Mouse (Mus musculus) cerebellum, adult 8-10 months (tissue): ENCODE results near the gene Tcp11.

Source experiments
- DNase-seq: peaks from one replicate; pipeline ENCODE4 v3.0.0; 2022

Gene Tcp11

GRCm38 (mm10) chr17:28036813-28037756 is 43.4 kb downstream of the Tcp11 start:
- DNase-seq = no peak

DNA sequence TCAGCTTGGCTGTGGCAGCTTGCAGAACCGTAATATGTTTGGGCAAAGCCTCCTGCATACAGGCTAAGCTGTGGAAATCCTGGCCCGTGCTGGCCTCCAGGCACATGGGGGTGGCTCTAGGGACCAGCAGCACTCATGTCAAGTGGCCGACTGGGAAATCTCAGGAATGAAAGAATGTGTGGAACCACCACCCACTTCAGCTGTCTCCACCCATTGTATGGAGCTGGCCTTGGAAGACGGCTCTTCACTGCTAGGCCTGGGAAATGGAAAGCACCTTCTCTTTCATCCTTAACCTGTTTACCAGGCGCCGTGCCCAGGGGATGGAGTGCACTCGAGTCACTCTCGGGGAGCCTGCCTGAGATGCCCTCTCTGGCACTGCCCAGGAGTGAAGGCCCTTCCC is 45.5 kb downstream of the Tcp11 start:
- DNase-seq = no peak

- no peak for DNase-seq
Observed at GRCm38 (mm10) chr17:28033046-28033580, 47.3 kb downstream of the Tcp11 start.

- DNase-seq = no peak
Observed at GRCm38 (mm10) chr17:28032219-28032618, 48.2 kb downstream of the Tcp11 start.

DNA sequence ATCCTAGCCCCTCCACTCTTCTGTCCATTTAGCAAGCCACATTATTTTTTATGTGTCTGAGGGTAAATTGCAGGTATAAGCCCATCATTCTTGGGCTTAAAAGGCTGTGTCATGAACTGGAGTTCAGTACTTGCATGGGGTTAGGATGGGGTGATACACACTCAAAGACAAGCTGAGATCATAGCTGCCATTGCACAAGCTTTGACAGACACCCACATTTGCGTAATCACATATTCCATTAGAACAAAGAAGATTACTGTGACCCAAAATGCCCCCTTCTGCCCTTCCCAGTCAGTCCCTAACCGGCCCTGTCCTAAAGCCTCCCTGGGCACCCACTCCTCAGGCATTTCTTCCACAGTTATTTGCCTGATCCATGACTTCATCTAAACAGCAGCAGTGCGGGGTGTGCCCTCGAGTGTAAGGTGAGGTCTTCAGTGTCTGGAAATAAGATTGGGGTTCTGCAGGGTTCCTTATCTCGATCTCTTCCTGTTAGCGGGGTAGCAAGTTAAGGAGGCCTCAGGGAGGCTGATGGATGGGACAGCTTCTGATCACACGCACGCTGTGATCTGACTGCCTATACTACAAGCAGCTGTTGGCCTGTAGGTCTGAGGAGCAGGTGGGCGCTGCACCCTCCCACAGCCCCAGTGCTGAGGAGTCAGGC is 49.0 kb downstream of the Tcp11 start:
- no peak for DNase-seq

DNA sequence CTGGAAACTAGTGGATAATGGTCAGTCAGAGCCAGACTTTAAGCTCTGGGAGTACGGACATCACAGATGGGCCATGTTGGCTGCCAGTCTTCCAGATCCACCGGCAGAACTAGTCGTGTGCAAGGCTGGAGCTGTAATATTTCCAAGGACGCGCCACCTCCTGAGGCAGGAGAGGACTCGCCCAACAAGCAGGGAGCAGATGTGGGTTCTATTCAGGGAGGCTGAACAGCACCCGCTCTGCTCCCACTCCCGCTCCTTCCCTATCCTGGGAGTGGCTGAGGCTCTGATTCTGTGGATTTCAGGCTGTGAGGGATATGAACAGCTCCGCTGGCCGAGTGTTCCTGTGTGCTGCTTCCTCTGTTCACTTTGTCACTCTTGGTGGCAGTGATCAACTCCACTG is 50.0 kb downstream of the Tcp11 start:
- no peak for DNase-seq

DNA sequence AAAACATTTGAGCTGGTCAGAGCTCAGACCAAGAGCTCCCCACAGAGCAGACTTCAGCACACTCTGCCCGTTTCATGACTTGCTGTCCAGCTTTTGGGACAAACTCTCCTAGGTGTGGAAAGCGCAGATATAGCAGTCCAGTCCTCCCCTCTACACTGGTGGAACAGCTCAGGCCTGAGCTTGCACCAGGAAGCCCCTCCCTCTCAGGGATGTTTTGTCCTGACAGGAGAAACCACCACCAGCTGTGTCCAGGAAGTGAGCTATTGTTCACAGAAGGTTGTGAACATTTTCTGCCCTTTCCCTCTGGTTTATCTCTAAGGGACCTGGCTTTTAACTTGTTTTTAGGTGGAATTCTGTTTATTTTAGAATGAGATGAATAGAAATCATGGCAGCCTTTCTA is 51.1 kb downstream of the Tcp11 start:
- DNase-seq = no peak

GRCm38 (mm10) chr17:28028236-28028635 is 52.2 kb downstream of the Tcp11 start:
- no peak for DNase-seq

DNA sequence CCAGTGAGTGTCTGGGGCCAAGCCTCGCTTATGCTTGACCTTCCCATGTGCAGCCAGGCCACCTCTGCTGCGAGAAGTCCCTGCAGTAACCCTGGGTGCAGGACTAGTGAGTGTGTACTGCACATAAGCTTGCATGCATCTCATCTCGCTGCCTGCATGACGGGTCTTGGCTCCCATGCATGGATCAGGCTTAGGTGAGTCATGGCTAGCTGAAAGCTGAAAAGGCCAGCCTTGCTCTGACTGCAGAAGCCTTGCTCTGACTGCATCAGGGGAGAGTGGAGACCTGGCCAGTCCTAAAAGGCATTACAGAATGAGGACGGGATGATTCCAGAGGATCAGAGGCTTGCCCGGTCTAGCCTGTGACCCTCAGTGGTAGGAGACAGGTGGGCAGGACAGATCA is 53.2 kb downstream of the Tcp11 start:
- no peak for DNase-seq

- DNase-seq = no peak
Observed at GRCm38 (mm10) chr17:28026111-28026872, 54.1 kb downstream of the Tcp11 start.

DNA sequence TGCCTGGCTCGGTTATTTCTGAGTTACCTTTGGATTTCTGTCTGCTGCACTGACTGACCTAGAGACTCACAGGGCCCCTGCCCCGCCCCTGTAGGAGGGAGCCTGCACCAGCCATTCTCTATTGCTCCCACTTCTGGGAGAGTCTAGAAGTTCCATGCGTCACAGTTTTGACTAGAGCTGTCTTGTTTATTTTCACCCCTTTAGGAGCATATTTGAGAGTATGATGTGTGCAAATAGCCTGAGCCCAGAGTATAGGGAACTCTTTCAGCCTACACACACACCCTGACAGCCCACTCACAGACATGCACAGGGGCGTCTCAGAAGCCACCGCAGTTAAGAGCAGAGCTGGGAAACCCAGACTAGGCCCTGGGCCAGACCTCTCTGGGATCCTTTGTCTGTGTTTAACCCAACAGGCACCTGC is 54.9 kb downstream of the Tcp11 start:
- no peak for DNase-seq

DNA sequence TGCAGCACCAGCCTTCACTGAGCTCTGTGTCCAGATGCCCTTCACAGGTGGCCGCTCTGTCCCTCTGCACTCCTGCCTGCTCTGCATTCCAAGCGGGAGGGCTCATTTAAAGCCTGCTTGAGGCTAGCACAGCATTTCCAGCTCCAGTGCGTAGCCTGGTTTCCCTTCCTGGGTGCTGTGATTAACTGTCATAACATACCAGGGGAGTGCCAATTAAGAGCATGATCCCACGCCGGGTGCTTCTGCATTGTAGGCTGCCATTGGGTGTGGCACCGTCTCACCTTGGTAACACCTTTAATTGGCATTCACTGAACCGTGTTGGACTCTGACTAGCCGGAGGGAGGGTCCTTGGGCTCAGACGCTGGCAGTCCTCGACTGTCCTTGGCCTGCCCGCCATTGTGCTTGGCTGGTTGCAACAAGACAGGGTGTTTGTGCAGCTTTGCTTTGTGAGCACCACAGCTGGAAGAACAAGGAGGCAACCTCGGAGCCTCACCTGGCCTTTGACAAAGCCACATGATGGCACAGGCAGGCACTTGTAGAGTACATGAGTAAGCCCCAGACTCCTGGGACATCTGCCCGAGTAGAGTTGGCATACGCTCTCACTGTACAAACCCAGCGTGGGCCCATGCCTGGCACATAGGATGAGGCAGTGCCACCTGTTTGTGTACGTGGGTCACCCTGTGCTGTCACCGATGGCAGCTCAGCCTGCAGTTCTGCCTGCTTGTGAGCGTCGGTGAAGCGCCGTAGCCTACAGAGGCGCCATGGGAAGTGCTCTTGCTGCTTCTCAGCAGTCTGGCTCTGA is 57.4 kb downstream of the Tcp11 start:
- peak; percentile 46 for DNase-seq

- no peak for DNase-seq
Observed at GRCm38 (mm10) chr17:28021911-28022310, 58.5 kb downstream of the Tcp11 start.

DNA sequence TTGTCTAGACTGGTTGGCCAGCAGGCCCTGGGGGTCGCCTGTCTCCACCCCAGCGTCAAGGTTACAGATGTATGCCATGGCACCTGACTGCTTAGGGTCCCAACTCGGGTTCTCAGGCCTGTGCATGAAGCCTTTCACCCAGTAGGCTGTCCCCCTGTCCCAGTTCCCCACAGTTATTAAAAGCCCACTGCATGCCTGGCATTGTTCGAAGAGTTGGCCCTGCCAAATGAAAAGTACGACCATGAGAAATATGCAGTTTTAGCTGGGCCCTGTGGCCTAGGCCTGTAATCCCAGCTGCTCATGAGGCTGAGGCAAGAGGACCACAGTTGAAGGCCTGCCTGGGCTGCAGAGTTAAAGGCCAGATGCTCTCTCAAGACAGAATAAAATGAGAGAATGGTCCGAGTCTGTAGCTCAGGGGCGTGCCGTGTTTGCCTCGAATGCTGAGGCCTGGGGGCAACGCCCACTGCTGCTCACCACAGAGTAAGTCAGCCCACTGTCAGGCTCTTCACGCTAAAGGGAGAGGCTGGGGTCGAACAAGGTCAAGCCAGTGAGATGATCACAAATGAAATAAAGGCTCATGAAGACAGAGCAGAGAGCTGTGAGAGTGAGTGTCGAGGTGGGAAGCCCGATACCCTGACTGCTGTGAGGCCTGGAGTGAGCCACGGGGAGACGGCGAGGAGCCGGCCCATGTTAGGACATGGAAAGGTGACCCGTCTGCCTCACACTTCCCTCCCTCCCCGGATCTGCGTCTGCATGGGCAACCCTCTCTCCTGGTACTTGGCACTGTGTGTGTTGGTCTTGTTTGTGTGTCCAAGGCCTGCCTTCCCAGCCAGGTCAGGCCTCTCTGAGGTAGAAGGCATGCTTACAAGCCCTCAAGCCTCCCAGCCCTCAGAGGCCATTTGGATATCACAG is 60.4 kb downstream of the Tcp11 start:
- no peak for DNase-seq

DNA sequence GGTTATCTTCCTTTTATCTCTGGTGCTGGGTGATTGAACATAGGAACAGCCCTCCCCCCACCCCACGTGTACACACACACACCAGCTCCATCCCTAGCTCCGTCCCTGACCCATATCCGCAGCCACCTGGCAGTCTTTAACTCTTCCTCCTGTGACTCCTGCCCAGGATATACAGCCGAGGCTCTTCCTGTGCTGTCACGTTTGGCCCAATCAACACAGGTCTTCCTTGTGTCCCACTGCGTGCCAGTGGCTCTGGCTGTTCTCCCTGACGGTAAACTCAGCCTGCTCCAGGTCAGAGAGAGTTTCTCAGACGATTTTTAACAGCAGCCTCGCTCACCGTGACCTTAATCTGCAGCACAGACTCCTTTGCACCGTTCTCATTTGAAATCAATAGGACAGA is 61.7 kb downstream of the Tcp11 start:
- peak; percentile 32 for DNase-seq

DNA sequence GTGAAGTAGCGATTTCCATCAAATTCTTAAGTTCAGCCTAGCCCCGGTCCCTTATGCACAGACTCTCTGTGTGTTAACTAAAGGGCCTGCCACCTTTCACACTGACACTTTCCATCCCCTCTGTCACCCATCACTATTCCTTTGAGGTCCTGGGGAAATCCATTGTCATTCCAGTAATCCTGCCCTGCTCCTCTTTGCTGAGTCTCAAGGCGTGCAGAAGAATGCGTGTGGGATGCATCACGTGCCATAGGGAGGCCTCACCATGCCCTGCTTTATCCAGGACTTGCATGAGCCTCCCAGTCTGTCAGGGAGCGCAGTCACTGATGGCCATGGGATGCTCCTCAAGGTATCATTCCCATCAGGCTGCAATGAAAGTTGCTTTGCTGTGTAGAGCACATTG is 62.1 kb downstream of the Tcp11 start:
- no peak for DNase-seq
